Mouse (Mus musculus) bone marrow, adult 2 months (tissue): ENCODE measurements at regions not wholly inside any gene's neighbourhood (a gene's known extent, or its start where the extent isn't known, plus 50 kb on each side); places are given as distances from the start of the nearest gene placed in this dataset.

Experiments used
- CTCF ChIP-seq: fragments of 200-500 bp; IDR thresholded peaks from 2 replicates; pipeline ENCODE4 v1.5.1; 2011; ENCODE audit warnings: low read length, control low read depth; ENCODE audit not compliant: control insufficient read depth, insufficient read depth
- POLR2A ChIP-seq: fragments of 200-500 bp; IDR thresholded peaks from 2 replicates; pipeline ENCODE4 v1.6.1; 2011; ENCODE audit warnings: low read depth, mild to moderate bottlenecking, control low read depth, low read length, borderline replicate concordance; ENCODE audit not compliant: control insufficient read depth

- TF ChIP-seq CTCF (no peak), POLR2A (no peak)
Observed at GRCm38 (mm10) chr10:126599686-126600085, 301.5 kb downstream of the Atp23 start.
